Mouse (Mus musculus) liver, postnatal 0 days (tissue): ENCODE measurements around the gene Fbrs. TPM values are rescaled to one million over a fixed set of nuclear protein-coding genes. Genes with fewer than 3 reads are reported as not detected.
"Not testable (repeated sequence)": the region's sequence is repeated elsewhere in the genome, so short reads cannot be mapped to it uniquely, and the experiment has no call there.

Experiments
- ATAC-seq: fragments of 200-750 bp; cut with Nextera tagmentation; 2 replicates; pipeline ENCODE4 v1.8.0; 2017; ENCODE audit warnings: mild to moderate bottlenecking, moderate library complexity
- DNase-seq: peaks from one replicate; pipeline ENCODE4 v3.0.0-alpha.2; 2016
- H3K27ac ChIP-seq: fragments of 300-500 bp; sonication (generic); 2 replicates; pipeline ENCODE4 v1.5.1; 2014; ENCODE audit warnings: antibody characterized with exemption, moderate library complexity, mild to moderate bottlenecking, low read depth
- H3K27me3 ChIP-seq: fragments of 300-500 bp; sonication (generic); 2 replicates; pipeline ENCODE4 v1.6.1; 2014; ENCODE audit warnings: low read length, control low read depth, mixed read lengths; ENCODE audit not compliant: insufficient read depth
- H3K36me3 ChIP-seq: fragments of 300-500 bp; sonication (generic); replicated peaks from 2 replicates; pipeline ENCODE4 v1.6.1; 2014; ENCODE audit warnings: mild to moderate bottlenecking, control low read depth, low read length, moderate library complexity, mixed read lengths; ENCODE audit not compliant: insufficient read depth
- H3K4me1 ChIP-seq: fragments of 300-500 bp; sonication (generic); 2 replicates; pipeline ENCODE4 v1.6.1; 2014; ENCODE audit warnings: antibody characterized with exemption, mild to moderate bottlenecking, control low read depth; ENCODE audit not compliant: insufficient read depth
- H3K4me2 ChIP-seq: fragments of 300-500 bp; sonication (generic); 2 replicates; pipeline ENCODE4 v1.6.1; 2014; ENCODE audit warnings: low read depth, mild to moderate bottlenecking, low read length, moderate library complexity, mixed read lengths
- H3K4me3 ChIP-seq: fragments of 300-500 bp; sonication (generic); 2 replicates; pipeline ENCODE4 v1.5.1; 2014; ENCODE audit warnings: low read depth, low read length
- H3K9ac ChIP-seq: fragments of 300-500 bp; sonication (generic); replicated peaks from 2 replicates; pipeline ENCODE4 v1.6.1; 2014; ENCODE audit warnings: mild to moderate bottlenecking, moderate library complexity
- H3K9me3 ChIP-seq: fragments of 300-500 bp; sonication (generic); 2 replicates; pipeline ENCODE4 v1.6.1; 2016; ENCODE audit warnings: mild to moderate bottlenecking, control low read depth, low read length, mixed read lengths
- CTCF ChIP-seq: sonication (generic); IDR thresholded peaks from 2 replicates; pipeline ENCODE4 v1.5.1; 2016; ENCODE audit warnings: antibody characterized with exemption, low read depth
- EP300 ChIP-seq: IDR thresholded peaks from 2 replicates; pipeline ENCODE4 v1.6.1; 2016; ENCODE audit warnings: antibody characterized with exemption, low read depth, mild to moderate bottlenecking
- WGBS: fragments of 180-500 bp; shearing (Covaris S2); extraction: QIAGEN DNeasy Blood & Tissue Kit; methylation state at CpG from one replicate; pipeline ENCODE4 v1.1.7; 2014; ENCODE audit not compliant: insufficient replicate concordance; 5-methylcytosine and 5-hydroxymethylcytosine counted together
- polyA plus RNA-seq: library from polyadenylated mRNA; unstranded; fragments of >200 nt; fragmentation: Nextera tagmentation; extraction: Ambion mirVana; gene quantifications from 2 replicates; pipeline ENCODE4 v1.2.1, GENCODE M21; 2015

Gene Fbrs
- polyA plus RNA-seq, 1 experiment from 2014 or later = 4.7 TPM

- ATAC-seq (no peak), DNase-seq (no peak)
- Histone ChIP-seq H3K27me3 (no peaks in the 10 kb centered on the region), H3K9me3 (peaks cover 9% of the 10 kb centered on the region; the same call in 1 of the 2 replicates), H3K9ac (no peak overlapping the region), H3K4me3 (no peak overlapping the region), H3K4me2 (no peak overlapping the region), H3K4me1 (peaks cover 16% of the 10 kb centered on the region), H3K36me3 (peaks cover 27% of the 10 kb centered on the region), H3K27ac (no peak overlapping the region)
- no peak for TF ChIP-seq CTCF
- TF ChIP-seq EP300 = no peak
- WGBS = 93% methylated on average over 2 of the region's 2 CpGs
Measured at GRCm38 (mm10) chr7:127453056-127453455, 25.9 kb upstream of the Fbrs start.

- WGBS = 86% methylated on average over 7 of the region's 7 CpGs
- no peak for TF ChIP-seq EP300
- no peak for TF ChIP-seq CTCF
Measured at GRCm38 (mm10) chr7:127454905-127455304, 24.1 kb upstream of the Fbrs start.

GRCm38 (mm10) chr7:127458371-127459122, 20.5 kb upstream of the Fbrs start:
- not testable (repeated sequence) for H3K27ac ChIP-seq, H3K9me3 ChIP-seq, H3K4me1 ChIP-seq, H3K4me2 ChIP-seq, ATAC-seq, H3K4me3 ChIP-seq, DNase-seq, H3K9ac ChIP-seq, H3K27me3 ChIP-seq
- WGBS = 86% methylated on average over 3 of the region's 3 CpGs
- peaks cover 22% of the 10 kb centered on the region for H3K36me3 ChIP-seq

More at GRCm38 (mm10) chr7:127454905-127455304, 24.1 kb upstream of the Fbrs start:
- no peak for ATAC-seq
- H3K9me3 ChIP-seq = peaks cover 9% of the 10 kb centered on the region; the same call in 1 of the 2 replicates
- peaks cover 7% of the 10 kb centered on the region for H3K4me1 ChIP-seq
- no peak overlapping the region for H3K27ac ChIP-seq
- no peak for DNase-seq
- no peak overlapping the region for H3K9ac ChIP-seq
- H3K4me3 ChIP-seq = no peak overlapping the region
- peaks cover 30% of the 10 kb centered on the region for H3K36me3 ChIP-seq
- H3K27me3 ChIP-seq = no peaks in the 10 kb centered on the region
- no peak overlapping the region for H3K4me2 ChIP-seq

GRCm38 (mm10) chr7:127459311-127459710, 19.7 kb upstream of the Fbrs start, which contains the start of gene Prr14:
Gene Prr14 (plus strand): TSS chr7:127459611.
- DNase-seq, H3K4me3 ChIP-seq, H3K27ac ChIP-seq, H3K4me1 ChIP-seq, ATAC-seq, H3K27me3 ChIP-seq, H3K9me3 ChIP-seq, H3K9ac ChIP-seq: not testable (repeated sequence)
- Histone ChIP-seq H3K4me2 (peak within 1 kb of the TSS; percentile 32; the same call in 1 of the 2 replicates), H3K36me3 (peaks cover 22% of the 10 kb centered on the region)
- 91% methylated on average over 7 of the region's 8 CpGs for WGBS

GRCm38 (mm10) chr7:127465191-127465590, 13.8 kb upstream of the Fbrs start:
- 88% methylated on average over 3 of the region's 3 CpGs for WGBS
- no peak for ATAC-seq
- H3K4me2 ChIP-seq = no peak overlapping the region
- H3K27me3 ChIP-seq = no peaks in the 10 kb centered on the region
- no peak overlapping the region for H3K4me3 ChIP-seq
- H3K9ac ChIP-seq = no peak overlapping the region
- no peak overlapping the region for H3K27ac ChIP-seq
- no peak for DNase-seq
- peaks cover 2% of the 10 kb centered on the region for H3K4me1 ChIP-seq
- no peaks in the 10 kb centered on the region for H3K9me3 ChIP-seq
- TF ChIP-seq EP300 (no peak), CTCF (no peak)
- H3K36me3 ChIP-seq = peaks cover 15% of the 10 kb centered on the region

GRCm38 (mm10) chr7:127465670-127466069, 13.3 kb upstream of the Fbrs start:
- peak; percentile 62 for ATAC-seq
- H3K4me1 ChIP-seq, H3K27me3 ChIP-seq, DNase-seq, H3K9me3 ChIP-seq, H3K4me2 ChIP-seq, H3K9ac ChIP-seq, H3K4me3 ChIP-seq: not testable (repeated sequence)
- H3K36me3 ChIP-seq = peaks cover 15% of the 10 kb centered on the region
- 0 out of 2 replicates have a peak overlapping the region, but pooled peaks have one; percentile 11 for H3K27ac ChIP-seq
- WGBS = 77% methylated on average over 2 of the region's 2 CpGs
- TF ChIP-seq EP300 = peak; percentile 51; the same call in 1 of the 2 replicates
